Mouse (Mus musculus) layer of hippocampus, postnatal 36 days (tissue): ENCODE data around the gene Baz2b. TPM values are rescaled to one million over a fixed set of nuclear protein-coding genes. Genes with fewer than 3 reads are reported as not detected.
"Not testable (repeated sequence)": the region's sequence is repeated elsewhere in the genome, so short reads cannot be mapped to it uniquely, and the experiment has no call there.

Experiments used
- DNase-seq, 2 experiments: peaks; one replicate each; pipeline ENCODE4 v3.0.0; 2022
- total RNA-seq, 2 experiments: library from RNA; stranded (reverse); gene quantifications; 2 replicates each; pipeline ENCODE4 v1.2.3; 2021

Baz2b gene
- total RNA-seq, 2 experiments from 2014 or later, result 52.3 to 66.6 TPM

GRCm38 (mm10) chr2:59852916-59853315, 356.7 kb downstream of the Baz2b start:
- no peak for DNase-seq

GRCm38 (mm10) chr2:59851885-59852284, 357.8 kb downstream of the Baz2b start:
- not testable (repeated sequence) for DNase-seq

Other genes with a start within 250 kb of the Baz2b start
- 10 to 100 TPM; 62.5 to 69.9 TPM for gene March7, start within 50 bp of the Baz2b start, total RNA-seq
- 10 to 100 TPM; 13.7 to 16.7 TPM for gene Cd302, start 74.6 kb upstream of the Baz2b start, total RNA-seq
- gene Ly75, start 173.5 kb upstream of the Baz2b start, total RNA-seq, result 1 to 10 TPM in 1 of 2 experiments, under 1 TPM in 1; 0.95 to 1.3 TPM